Mouse (Mus musculus): ENCODE measurements around the gene Ccm2. TPM values are rescaled to one million over a fixed set of nuclear protein-coding genes. Genes with fewer than 3 reads are reported as not detected.

Gene Ccm2
- total RNA-seq, 2 experiments from 2014 or later = 22.7 to 43.6 TPM

- no peak for ATAC-seq (replicated peaks; ENCODE audit: poor library complexity)
Measured at GRCm38 (mm10) chr11:6576151-6576550, 29.5 kb downstream of the Ccm2 start.

GRCm38 (mm10) chr11:6579361-6579760, 32.7 kb downstream of the Ccm2 start:
- ATAC-seq (replicated peaks; ENCODE audit: poor library complexity) = no peak

- ATAC-seq (replicated peaks; ENCODE audit: poor library complexity) = no peak
Measured at GRCm38 (mm10) chr11:6580065-6580750, 33.5 kb downstream of the Ccm2 start.

- no peak for ATAC-seq (replicated peaks; ENCODE audit: poor library complexity)
Measured at GRCm38 (mm10) chr11:6581560-6581959, 34.9 kb downstream of the Ccm2 start.

- ATAC-seq (replicated peaks; ENCODE audit: poor library complexity) = no peak
Measured at GRCm38 (mm10) chr11:6585748-6586147, 39.1 kb downstream of the Ccm2 start.

- ATAC-seq (replicated peaks; ENCODE audit: poor library complexity) = peak; percentile 72
Measured at GRCm38 (mm10) chr11:6586660-6587059, 40.0 kb downstream of the Ccm2 start.

- ATAC-seq (replicated peaks; ENCODE audit: poor library complexity) = no peak
Measured at GRCm38 (mm10) chr11:6587249-6587940, 40.7 kb downstream of the Ccm2 start.

- ATAC-seq (replicated peaks; ENCODE audit: poor library complexity) = no peak
Measured at GRCm38 (mm10) chr11:6588295-6588694, 41.6 kb downstream of the Ccm2 start.

GRCm38 (mm10) chr11:6589838-6590237, 43.2 kb downstream of the Ccm2 start:
- no peak for ATAC-seq (replicated peaks; ENCODE audit: poor library complexity)

- ATAC-seq (replicated peaks; ENCODE audit: poor library complexity) = peak; percentile 51
Measured at GRCm38 (mm10) chr11:6590933-6591675, 44.4 kb downstream of the Ccm2 start.

GRCm38 (mm10) chr11:6593406-6593805, 46.7 kb downstream of the Ccm2 start:
- no peak for ATAC-seq (replicated peaks; ENCODE audit: poor library complexity)

GRCm38 (mm10) chr11:6594845-6595244, 48.2 kb downstream of the Ccm2 start:
- ATAC-seq (replicated peaks; ENCODE audit: poor library complexity) = no peak

GRCm38 (mm10) chr11:6595339-6595738, 48.7 kb downstream of the Ccm2 start:
- ATAC-seq (replicated peaks; ENCODE audit: poor library complexity) = peak; percentile 57

- no peak for ATAC-seq (replicated peaks; ENCODE audit: poor library complexity)
Measured at GRCm38 (mm10) chr11:6596205-6596604, 49.5 kb downstream of the Ccm2 start.

- no peak for ATAC-seq (replicated peaks; ENCODE audit: poor library complexity)
Measured at GRCm38 (mm10) chr11:6596616-6597015, 49.9 kb downstream of the Ccm2 start.

GRCm38 (mm10) chr11:6597523-6597922, 50.8 kb downstream of the Ccm2 start:
- no peak for ATAC-seq (replicated peaks; ENCODE audit: poor library complexity)

- no peak for ATAC-seq (replicated peaks; ENCODE audit: poor library complexity)
Measured at GRCm38 (mm10) chr11:6598191-6598889, 51.7 kb downstream of the Ccm2 start.

GRCm38 (mm10) chr11:6599011-6599681, 52.5 kb downstream of the Ccm2 start:
- ATAC-seq (replicated peaks; ENCODE audit: poor library complexity) = no peak

GRCm38 (mm10) chr11:6599831-6600230, 53.1 kb downstream of the Ccm2 start:
- ATAC-seq (replicated peaks; ENCODE audit: poor library complexity) = no peak

- no peak for ATAC-seq (replicated peaks; ENCODE audit: poor library complexity)
Measured at GRCm38 (mm10) chr11:6600284-6600944, 53.7 kb downstream of the Ccm2 start.

Measured in megakaryocyte progenitor cell, adult 5-6 weeks (primary cell).